Mouse (Mus musculus): ENCODE data around the gene Tnip3. TPM values are rescaled to one million over a fixed set of nuclear protein-coding genes. Genes with fewer than 3 reads are reported as not detected.

Tnip3 gene
- polyA plus RNA-seq (2015; fragmentation: Nextera tagmentation; extraction: Ambion mirVana), result not detected in 2 replicates

GRCm38 (mm10) chr6:65525192-65525591, at the start of gene Tnip3:
TSS of gene Tnip3 (plus strand) at chr6:65525313.

GRCm38 (mm10) chr6:65671451-65671850, 146.3 kb downstream of the Tnip3 start, which contains the start of gene Ndnf:
TSS of gene Ndnf (plus strand) at chr6:65671590.

Other genes starting within 250 kb of the Tnip3 start
- gene C130060K24Rik, start 144.2 kb upstream of the Tnip3 start, polyA plus RNA-seq (2015; fragmentation: Nextera tagmentation; extraction: Ambion mirVana), result 1.1 and 1.4 TPM in 2 replicates
- 10.2 and 10.9 TPM in 2 replicates for gene Ndnf, start 146.3 kb downstream of the Tnip3 start, polyA plus RNA-seq (2015; fragmentation: Nextera tagmentation; extraction: Ambion mirVana)